Mouse (Mus musculus) limb, embryonic 14.5 days (tissue): Measurements from ENCODE around the gene Zfp385b. TPM values are rescaled to one million over a fixed set of nuclear protein-coding genes. Genes with fewer than 3 reads are reported as not detected.
A peak's percentile ranks its signal among the peaks of the same experiment; 100 is the strongest.

Experiments
- ATAC-seq: fragments of 200-750 bp; cut with Nextera tagmentation; 2 replicates; pipeline ENCODE4 v1.8.0; 2017; ENCODE audit warnings: low read depth, moderate number of reproducible peaks, moderate TSS enrichment; ENCODE audit not compliant: low FRiP score
- DNase-seq: peaks from one replicate; pipeline ENCODE4 v3.0.0-alpha.2; 2015; ENCODE audit warnings: low spot score
- H3K27ac ChIP-seq: fragments of 300-500 bp; sonication (generic); replicated peaks from 2 replicates; pipeline ENCODE4 v1.5.1; 2014; ENCODE audit warnings: low read depth, mild to moderate bottlenecking, low read length, moderate library complexity, mixed read lengths
- H3K27me3 ChIP-seq: fragments of 300-500 bp; sonication (generic); 2 replicates; pipeline ENCODE4 v1.6.1; 2014; ENCODE audit warnings: low read length, mixed read lengths; ENCODE audit not compliant: control insufficient read depth, insufficient read depth
- H3K36me3 ChIP-seq: fragments of 300-500 bp; sonication (generic); 2 replicates; pipeline ENCODE4 v1.6.1; 2014; ENCODE audit warnings: mild to moderate bottlenecking, low read length, moderate library complexity, mixed read lengths; ENCODE audit not compliant: control insufficient read depth, insufficient read depth
- H3K4me1 ChIP-seq: fragments of 300-500 bp; sonication (generic); 2 replicates; pipeline ENCODE4 v1.6.1; 2014; ENCODE audit warnings: antibody characterized with exemption, low read length, mixed read lengths; ENCODE audit not compliant: control insufficient read depth, insufficient read depth
- H3K4me2 ChIP-seq: fragments of 300-500 bp; sonication (generic); replicated peaks from 2 replicates; pipeline ENCODE4 v1.6.1; 2014; ENCODE audit warnings: low read depth, mild to moderate bottlenecking, low read length, moderate library complexity; ENCODE audit not compliant: severe bottlenecking
- H3K4me3 ChIP-seq: fragments of 300-500 bp; sonication (generic); replicated peaks from 2 replicates; pipeline ENCODE4 v1.5.1; 2014; ENCODE audit warnings: low read length
- H3K9ac ChIP-seq: fragments of 300-500 bp; sonication (generic); 2 replicates; pipeline ENCODE4 v1.6.1; 2014; ENCODE audit warnings: mild to moderate bottlenecking, low read depth, low read length, moderate library complexity; ENCODE audit not compliant: severe bottlenecking
- H3K9me3 ChIP-seq: fragments of 300-500 bp; sonication (generic); 2 replicates; pipeline ENCODE4 v1.6.1; 2016; ENCODE audit warnings: low read length; ENCODE audit not compliant: control insufficient read depth
- POLR2A ChIP-seq: fragments of 200-500 bp; IDR thresholded peaks from 2 replicates; pipeline ENCODE4 v1.8.0; 2012; ENCODE audit warnings: inconsistent platforms, mild to moderate bottlenecking, moderate library complexity, borderline replicate concordance; ENCODE audit not compliant: insufficient read depth, insufficient read length; ENCODE audit errors: extremely low read depth
- WGBS: fragments of 180-500 bp; shearing (Covaris S2); extraction: QIAGEN DNeasy Blood & Tissue Kit; methylation state at CpG from one replicate; pipeline ENCODE4 v1.1.7; 2014; 5-methylcytosine and 5-hydroxymethylcytosine counted together
- polyA plus RNA-seq, 2 experiments: library from polyadenylated mRNA; depleted of rRNA in 1 of 2; stranded (reverse) in 1 of 2; unstranded in 1 of 2; fragments of >200 nt; fragmentation: Nextera tagmentation in 1 of 2; extraction: Ambion mirVana in 1 of 2; gene quantifications; 2 replicates each; pipeline versions ENCODE4 v1.2.1 to v1.2.3; 2012 to 2014

Gene Zfp385b
- polyA plus RNA-seq, 2 experiments: 12.0 to 13.8 TPM

GRCm38 (mm10) chr2:77460011-77460410 is 359.4 kb downstream of the Zfp385b start:
- Histone ChIP-seq H3K36me3 (no peaks in the 10 kb centered on the region), H3K4me2 (no peak overlapping the region), H3K4me1 (peaks cover 5% of the 10 kb centered on the region; the same call in 1 of the 2 replicates), H3K27me3 (no peaks in the 10 kb centered on the region), H3K4me3 (no peak overlapping the region), H3K9me3 (no peaks in the 10 kb centered on the region), H3K9ac (no peak overlapping the region), H3K27ac (0 out of 2 replicates have a peak overlapping the region, but pooled peaks have one; percentile 19)
- ATAC-seq (no peak), DNase-seq (peak; percentile 28)
- TF ChIP-seq POLR2A: no peak
- WGBS: 79% methylated on average over 6 of the region's 6 CpGs

- TF ChIP-seq POLR2A: no peak
- WGBS: 83% methylated on average over 6 of the region's 6 CpGs
- H3K9me3 ChIP-seq: no peaks in the 10 kb centered on the region
Measured at GRCm38 (mm10) chr2:77458431-77458830, 361.0 kb downstream of the Zfp385b start.

GRCm38 (mm10) chr2:77457120-77457519 is 362.3 kb downstream of the Zfp385b start:
- no peak overlapping the region for H3K9ac ChIP-seq
- no peak overlapping the region for H3K4me2 ChIP-seq
- H3K4me3 ChIP-seq: no peak overlapping the region
- no peaks in the 10 kb centered on the region for H3K9me3 ChIP-seq
- H3K27me3 ChIP-seq: no peaks in the 10 kb centered on the region
- peaks cover 5% of the 10 kb centered on the region; the same call in 1 of the 2 replicates for H3K4me1 ChIP-seq
- no peak overlapping the region for H3K27ac ChIP-seq
- DNase-seq: no peak
- no peak for ATAC-seq
- H3K36me3 ChIP-seq: no peaks in the 10 kb centered on the region
- no peak for TF ChIP-seq POLR2A
- WGBS: 73% methylated on average over 1 of the region's 1 CpGs

More at GRCm38 (mm10) chr2:77458431-77458830, 361.0 kb downstream of the Zfp385b start:
- no peaks in the 10 kb centered on the region for H3K27me3 ChIP-seq
- no peak overlapping the region for H3K27ac ChIP-seq
- no peaks in the 10 kb centered on the region for H3K36me3 ChIP-seq
- H3K9ac ChIP-seq: no peak overlapping the region
- H3K4me3 ChIP-seq: no peak overlapping the region
- no peak for ATAC-seq
- H3K4me1 ChIP-seq: peaks cover 5% of the 10 kb centered on the region; the same call in 1 of the 2 replicates
- H3K4me2 ChIP-seq: no peak overlapping the region
- DNase-seq: no peak

- TF ChIP-seq POLR2A: no peak
- Histone ChIP-seq H3K27me3 (no peaks in the 10 kb centered on the region), H3K4me2 (no peak overlapping the region), H3K27ac (no peak overlapping the region), H3K4me3 (no peak overlapping the region), H3K4me1 (peaks cover 5% of the 10 kb centered on the region; the same call in 1 of the 2 replicates), H3K36me3 (no peaks in the 10 kb centered on the region), H3K9ac (no peak overlapping the region), H3K9me3 (no peaks in the 10 kb centered on the region)
- WGBS: 56% methylated on average over 4 of the region's 4 CpGs
- ATAC-seq (no peak), DNase-seq (peak; percentile 64)
Measured at GRCm38 (mm10) chr2:77456602-77457001, 362.8 kb downstream of the Zfp385b start.

GRCm38 (mm10) chr2:77454341-77454937 is 365.0 kb downstream of the Zfp385b start:
- H3K9me3 ChIP-seq: no peaks in the 10 kb centered on the region
- ATAC-seq (no peak), DNase-seq (no peak)
- no peaks in the 10 kb centered on the region for H3K36me3 ChIP-seq
- 73% methylated on average over 7 of the region's 7 CpGs for WGBS
- no peaks in the 10 kb centered on the region for H3K27me3 ChIP-seq
- no peak overlapping the region for H3K9ac ChIP-seq
- no peak overlapping the region for H3K27ac ChIP-seq
- no peak for TF ChIP-seq POLR2A
- no peak overlapping the region for H3K4me2 ChIP-seq
- no peak overlapping the region for H3K4me3 ChIP-seq
- no peaks in the 10 kb centered on the region for H3K4me1 ChIP-seq
